Mouse (Mus musculus) MEL (cell line): ENCODE measurements around the gene Fcrl5. TPM values are rescaled to one million over a fixed set of nuclear protein-coding genes. Genes with fewer than 3 reads are reported as not detected.

ENCODE experiments used
- DNase-seq: peaks from one replicate; pipeline ENCODE4 v3.0.0; 2011; ENCODE audit warnings: low read depth, low spot score
- H3K27ac ChIP-seq: 2 replicates; pipeline ENCODE4 v1.5.1; 2012; ENCODE audit warnings: low read depth, mild to moderate bottlenecking, control low read depth, low read length, moderate library complexity; ENCODE audit not compliant: control insufficient read depth
- H3K27me3 ChIP-seq, 2 experiments: fragments of 150-350 bp in 1 of 2; sonication (generic) in 1 of 2; 2 replicates each; pipeline ENCODE4 v1.6.1; 2012; ENCODE audit warnings: low read length in 2 of 2, mild to moderate bottlenecking in 2 of 2, improper control_type of control experiment in 1 of 2, moderate library complexity in 1 of 2; ENCODE audit not compliant: insufficient read depth in 2 of 2, control insufficient read depth in 1 of 2
- H3K36me3 ChIP-seq, 2 experiments: 2 replicates each; pipeline ENCODE4 v1.6.1; 2012 to 2014; ENCODE audit warnings: low read length in 2 of 2, improper control_type of control experiment in 1 of 2, inconsistent platforms in 1 of 2, mild to moderate bottlenecking in 1 of 2; ENCODE audit not compliant: insufficient read depth in 2 of 2, control insufficient read depth in 1 of 2
- H3K4me1 ChIP-seq, 2 experiments: fragments of 150-350 bp in 1 of 2; sonication (generic) in 1 of 2; 2 replicates each; pipeline ENCODE4 v1.6.1; 2012; ENCODE audit warnings: low read length in 2 of 2, improper control_type of control experiment in 1 of 2, mild to moderate bottlenecking in 1 of 2; ENCODE audit not compliant: insufficient read depth in 2 of 2, control insufficient read depth in 1 of 2
- H3K4me3 ChIP-seq, 2 experiments: fragments of 150-350 bp in 1 of 2; sonication (generic) in 1 of 2; 2 replicates each; pipeline ENCODE4 v1.5.1; 2012; ENCODE audit warnings: low read depth in 2 of 2, low read length in 2 of 2, mild to moderate bottlenecking in 2 of 2, moderate library complexity in 2 of 2, control low read depth in 1 of 2, improper control_type of control experiment in 1 of 2; ENCODE audit not compliant: control insufficient read depth in 1 of 2, insufficient read depth in 1 of 2
- H3K79me2 ChIP-seq: 2 replicates; pipeline ENCODE4 v1.6.1; 2012; ENCODE audit warnings: mild to moderate bottlenecking, low read length, moderate library complexity; ENCODE audit not compliant: control insufficient read depth, poor library complexity, insufficient read depth
- H3K9ac ChIP-seq: 2 replicates; pipeline ENCODE4 v1.6.1; 2012; ENCODE audit warnings: low read depth, mild to moderate bottlenecking, control low read depth, low read length, moderate library complexity; ENCODE audit not compliant: control insufficient read depth, poor library complexity, severe bottlenecking
- H3K9me3 ChIP-seq: fragments of 150-350 bp; sonication (generic); replicated peaks from 2 replicates; pipeline ENCODE4 v1.6.1; 2012; ENCODE audit warnings: mild to moderate bottlenecking, low read length, improper control_type of control experiment, moderate library complexity; ENCODE audit not compliant: insufficient read depth
- BHLHE40 ChIP-seq: IDR thresholded peaks from 2 replicates; pipeline ENCODE4 v1.6.1; 2012; ENCODE audit warnings: low read depth, mild to moderate bottlenecking, inconsistent platforms, low read length, improper control_type of control experiment, borderline replicate concordance
- CTCF ChIP-seq, 3 experiments: IDR thresholded peaks in 2 of 3; conservative IDR thresholded peaks in 1 of 3; 2 replicates each; pipeline ENCODE4 v1.5.1; 2011 to 2012; ENCODE audit warnings: low read length in 3 of 3, low read depth in 2 of 3, mild to moderate bottlenecking in 2 of 3, improper control_type of control experiment in 1 of 3, inconsistent platforms in 1 of 3, mixed read lengths in 1 of 3, moderate library complexity in 1 of 3; ENCODE audit not compliant: control insufficient read depth in 1 of 3, insufficient read depth in 1 of 3, poor library complexity in 1 of 3, severe bottlenecking in 1 of 3
- E2F4 ChIP-seq: IDR thresholded peaks from 2 replicates; pipeline ENCODE4 v1.6.1; 2011; ENCODE audit warnings: low read depth, low read length, improper control_type of control experiment, borderline replicate concordance
- ELF1 ChIP-seq: IDR thresholded peaks from 2 replicates; pipeline ENCODE4 v1.6.1; 2014; ENCODE audit warnings: low read depth, mild to moderate bottlenecking, inconsistent platforms, low read length, improper control_type of control experiment, moderate library complexity
- ETS1 ChIP-seq: IDR thresholded peaks from 2 replicates; pipeline ENCODE4 v1.6.1; 2012; ENCODE audit warnings: low read depth, mild to moderate bottlenecking, inconsistent platforms, low read length, improper control_type of control experiment, moderate library complexity
- GABPA ChIP-seq: IDR thresholded peaks from 2 replicates; pipeline ENCODE4 v1.6.1; 2012; ENCODE audit warnings: low read depth, mild to moderate bottlenecking, inconsistent platforms, low read length, improper control_type of control experiment, moderate library complexity
- HCFC1 ChIP-seq: IDR thresholded peaks from 2 replicates; pipeline ENCODE4 v1.6.1; 2012; ENCODE audit warnings: low read depth, mild to moderate bottlenecking, inconsistent platforms, low read length, improper control_type of control experiment, moderate library complexity
- JUND ChIP-seq: IDR thresholded peaks from 2 replicates; pipeline ENCODE4 v1.6.1; 2011; ENCODE audit warnings: low read depth, mild to moderate bottlenecking, improper control_type of control experiment, low read length
- KAT2A ChIP-seq: conservative IDR thresholded peaks from 2 replicates; pipeline ENCODE4 v1.6.1; 2012; ENCODE audit warnings: low read depth, low read length, improper control_type of control experiment, inconsistent platforms
- MAFK ChIP-seq: IDR thresholded peaks from 2 replicates; pipeline ENCODE4 v1.6.1; 2011; ENCODE audit warnings: low read depth, mild to moderate bottlenecking, low read length, improper control_type of control experiment, borderline replicate concordance
- MAX ChIP-seq: IDR thresholded peaks from 2 replicates; pipeline ENCODE4 v1.6.1; 2011; ENCODE audit warnings: low read length, improper control_type of control experiment
- MAZ ChIP-seq: IDR thresholded peaks from 2 replicates; pipeline ENCODE4 v1.6.1; 2012; ENCODE audit warnings: low read depth, mild to moderate bottlenecking, inconsistent platforms, low read length, improper control_type of control experiment
- MEF2A ChIP-seq: IDR thresholded peaks from 2 replicates; pipeline ENCODE4 v1.6.1; 2014; ENCODE audit warnings: low read depth, mild to moderate bottlenecking, inconsistent platforms, low read length, improper control_type of control experiment; ENCODE audit not compliant: poor library complexity, insufficient replicate concordance, severe bottlenecking; ENCODE audit errors: extremely low read depth
- MYB ChIP-seq: IDR thresholded peaks from 2 replicates; pipeline ENCODE4 v1.6.1; 2011; ENCODE audit warnings: mild to moderate bottlenecking, low read depth, low read length, improper control_type of control experiment
- MYC ChIP-seq: IDR thresholded peaks from 2 replicates; pipeline ENCODE4 v1.6.1; 2011; ENCODE audit warnings: low read depth, mild to moderate bottlenecking, low read length, improper control_type of control experiment, moderate library complexity
- NELFE ChIP-seq: IDR thresholded peaks from 2 replicates; pipeline ENCODE4 v1.6.1; 2011; ENCODE audit warnings: low read depth, low read length, improper control_type of control experiment
- POLR2A ChIP-seq, 2 experiments: IDR thresholded peaks; 2 replicates each; pipeline ENCODE4 v1.6.1; 2011 to 2012; ENCODE audit warnings: low read length in 2 of 2, mild to moderate bottlenecking in 2 of 2, control low read depth in 1 of 2, improper control_type of control experiment in 1 of 2, low read depth in 1 of 2, moderate library complexity in 1 of 2; ENCODE audit not compliant: control insufficient read depth in 1 of 2, insufficient read depth in 1 of 2, poor library complexity in 1 of 2
- POLR2AphosphoS2 ChIP-seq: IDR thresholded peaks from 2 replicates; pipeline ENCODE4 v1.6.1; 2011; ENCODE audit warnings: low read length, improper control_type of control experiment
- POLR2AphosphoS5 ChIP-seq: IDR thresholded peaks from 2 replicates; pipeline ENCODE4 v1.6.1; 2012; ENCODE audit warnings: low read depth, borderline replicate concordance, mild to moderate bottlenecking, inconsistent platforms, low read length, moderate library complexity, mixed read lengths
- RAD21 ChIP-seq: IDR thresholded peaks from 2 replicates; pipeline ENCODE4 v1.6.1; 2011; ENCODE audit warnings: mild to moderate bottlenecking, low read depth, low read length, improper control_type of control experiment
- RCOR1 ChIP-seq: IDR thresholded peaks from 2 replicates; pipeline ENCODE4 v1.6.1; 2012; ENCODE audit warnings: low read depth, mild to moderate bottlenecking, inconsistent platforms, low read length, improper control_type of control experiment
- SIN3A ChIP-seq: IDR thresholded peaks from 2 replicates; pipeline ENCODE4 v1.6.1; 2012; ENCODE audit warnings: low read length, improper control_type of control experiment, inconsistent platforms
- SMC3 ChIP-seq: IDR thresholded peaks from 2 replicates; pipeline ENCODE4 v1.6.1; 2011; ENCODE audit warnings: low read depth, low read length, improper control_type of control experiment
- TAL1 ChIP-seq: IDR thresholded peaks from 2 replicates; pipeline ENCODE4 v1.6.1; 2012; ENCODE audit warnings: mild to moderate bottlenecking, inconsistent platforms, low read length, moderate library complexity, mixed read lengths
- TBP ChIP-seq: IDR thresholded peaks from 2 replicates; pipeline ENCODE4 v1.8.0; 2011; ENCODE audit warnings: low read depth, low read length, improper control_type of control experiment
- TCF12 ChIP-seq: IDR thresholded peaks from 2 replicates; pipeline ENCODE4 v1.6.1; 2014; ENCODE audit warnings: low read depth, mild to moderate bottlenecking, inconsistent platforms, low read length, improper control_type of control experiment, moderate library complexity
- UBTF ChIP-seq: IDR thresholded peaks from 2 replicates; pipeline ENCODE4 v1.6.1; 2012; ENCODE audit warnings: low read depth, mild to moderate bottlenecking, inconsistent platforms, low read length, improper control_type of control experiment, moderate library complexity, borderline replicate concordance; ENCODE audit not compliant: insufficient read depth
- USF1 ChIP-seq: IDR thresholded peaks from 2 replicates; pipeline ENCODE4 v1.6.1; 2014; ENCODE audit warnings: low read depth, mild to moderate bottlenecking, inconsistent platforms, low read length, improper control_type of control experiment, moderate library complexity
- USF2 ChIP-seq, 2 experiments: IDR thresholded peaks; 2 replicates each; pipeline ENCODE4 v1.6.1; 2011 to 2012; ENCODE audit warnings: improper control_type of control experiment in 2 of 2, low read length in 2 of 2, borderline replicate concordance in 1 of 2, inconsistent platforms in 1 of 2, low read depth in 1 of 2, mild to moderate bottlenecking in 1 of 2; ENCODE audit not compliant: insufficient read depth in 1 of 2
- ZC3H11A ChIP-seq: IDR thresholded peaks from 2 replicates; pipeline ENCODE4 v1.6.1; 2012; ENCODE audit warnings: low read depth, mild to moderate bottlenecking, inconsistent platforms, low read length, improper control_type of control experiment
- ZKSCAN1 ChIP-seq: IDR thresholded peaks from 2 replicates; pipeline ENCODE4 v1.6.1; 2012; ENCODE audit warnings: low read depth, mild to moderate bottlenecking, inconsistent platforms, low read length, improper control_type of control experiment, moderate library complexity
- ZMIZ1 ChIP-seq: IDR thresholded peaks from 2 replicates; pipeline ENCODE4 v1.6.1; 2012; ENCODE audit warnings: low read depth, mild to moderate bottlenecking, inconsistent platforms, low read length, improper control_type of control experiment, moderate library complexity
- ZNF384 ChIP-seq: IDR thresholded peaks from 2 replicates; pipeline ENCODE4 v1.6.1; 2012; ENCODE audit warnings: low read depth, mild to moderate bottlenecking, inconsistent platforms, low read length, improper control_type of control experiment
- polyA plus RNA-seq, 2 experiments: library from polyadenylated mRNA; stranded (reverse) in 1 of 2; unstranded in 1 of 2; fragments of >175 nt in 1 of 2; fragments of >200 nt in 1 of 2; gene quantifications; 2 replicates each; pipeline versions ENCODE4 v1.2.1 to v1.2.4; 2012; ENCODE audit warnings: low replicate concordance in 2 of 2, low read depth in 1 of 2; ENCODE audit not compliant: insufficient read length in 2 of 2, insufficient read depth in 1 of 2, missing spikeins in 1 of 2
- total RNA-seq: library from RNA; depleted of rRNA; stranded (reverse); fragments of 300-350 nt; gene quantifications from 2 replicates; pipeline ENCODE4 v1.2.3, GENCODE M21; 2012

The Fcrl5 gene
- total and polyA plus RNA-seq, 3 experiments, result 0.03 TPM; not detected in 2

GRCm38 (mm10) chr3:87510832-87511231, 75.3 kb downstream of the Fcrl5 start (continued):
- no peak for TF ChIP-seq CTCF (IDR thresholded peaks at IDR 0.05 in 2 of 3, conservative IDR thresholded peaks at IDR 0.05 in 1 of 3; ENCODE audit: control insufficient read depth in 1 of 3, insufficient read depth in 1 of 3, low read depth in 2 of 3, low read length in 3 of 3, poor library complexity in 1 of 3, severe bottlenecking in 1 of 3)
- TF ChIP-seq MYB, result no peak
- TF ChIP-seq USF2 (IDR thresholded peaks at IDR 0.05; ENCODE audit: borderline replicate concordance in 1 of 2, insufficient read depth in 1 of 2, low read depth in 1 of 2, low read length in 2 of 2), result no peak

GRCm38 (mm10) chr3:87511971-87512765, 76.6 kb downstream of the Fcrl5 start:
- no peak overlapping the region for H3K4me3 ChIP-seq
- TF ChIP-seq ELF1, result no peak
- no peak for TF ChIP-seq POLR2AphosphoS2
- no peak for TF ChIP-seq ZMIZ1
- TF ChIP-seq ZNF384, result no peak
- no peak for TF ChIP-seq GABPA
- TF ChIP-seq RCOR1, result 0 out of 2 replicates have a peak, but pooled peaks have one; percentile 13
- peak; percentile 44; the same call in 1 of the 2 replicates for TF ChIP-seq BHLHE40
- no peak for TF ChIP-seq KAT2A
- TF ChIP-seq MEF2A, result no peak
- no peak for TF ChIP-seq USF1
- no peak for TF ChIP-seq SIN3A
- no peak for TF ChIP-seq RAD21
- 0 out of 2 replicates have a peak, but pooled peaks have one; percentile 14 for TF ChIP-seq TCF12
- TF ChIP-seq MAZ, result peak; percentile 46; the same call in 1 of the 2 replicates
- no peak for TF ChIP-seq ZC3H11A
- no peak for TF ChIP-seq ZKSCAN1
- no peak for TF ChIP-seq MAFK
- TF ChIP-seq UBTF, result no peak
- TF ChIP-seq TBP, result no peak
- no peak for TF ChIP-seq MYB
- TF ChIP-seq TAL1, result no peak
- TF ChIP-seq MYC, result no peak
- TF ChIP-seq USF2 (IDR thresholded peaks at IDR 0.05; ENCODE audit: borderline replicate concordance in 1 of 2, insufficient read depth in 1 of 2, low read depth in 1 of 2, low read length in 2 of 2), result no peak
- no peak for TF ChIP-seq POLR2A (IDR thresholded peaks at IDR 0.05; ENCODE audit: control insufficient read depth in 1 of 2, insufficient read depth in 1 of 2, low read depth in 1 of 2, low read length in 2 of 2, poor library complexity in 1 of 2)
- no peak for TF ChIP-seq SMC3
- no peak; the same call in 1 of the 2 replicates for TF ChIP-seq ETS1
- no peak for TF ChIP-seq NELFE
- TF ChIP-seq JUND, result no peak
- TF ChIP-seq POLR2AphosphoS5, result no peak
- TF ChIP-seq MAX, result no peak
- TF ChIP-seq HCFC1, result no peak
- TF ChIP-seq E2F4, result no peak

More at GRCm38 (mm10) chr3:87511971-87512765, 76.6 kb downstream of the Fcrl5 start:
- peak; percentile 56 for DNase-seq
- Histone ChIP-seq H3K9ac (no peak overlapping the region), H3K27ac (no peak overlapping the region), H3K4me1 (peaks cover 0 to 12% of the 10 kb centered on the region in 2 experiments; a peak in 1 of 4 replicates), H3K79me2 (no peaks in the 10 kb centered on the region), H3K9me3 (no peaks in the 10 kb centered on the region), H3K36me3 (peaks cover 0 to 4% of the 10 kb centered on the region in 2 experiments; a peak in 2 of 4 replicates), H3K27me3 (no peaks in the 10 kb centered on the region)
